Mouse (Mus musculus) brain, embryonic 14.5 days (tissue): ENCODE measurements around the gene Cnot4.

Source experiments
- CTCF ChIP-seq: fragments of 200-500 bp; IDR thresholded peaks from 2 replicates; pipeline ENCODE4 v1.5.1; 2012; ENCODE audit warnings: inconsistent platforms, mild to moderate bottlenecking, moderate library complexity, borderline replicate concordance; ENCODE audit not compliant: insufficient read depth, insufficient read length; ENCODE audit errors: extremely low read depth
- POLR2A ChIP-seq: fragments of 200-500 bp; IDR thresholded peaks from 2 replicates; pipeline ENCODE4 v1.6.1; 2012; ENCODE audit warnings: mild to moderate bottlenecking, inconsistent platforms, borderline replicate concordance; ENCODE audit not compliant: poor library complexity, insufficient read depth, insufficient read length, severe bottlenecking; ENCODE audit errors: extremely low read depth

DNA sequence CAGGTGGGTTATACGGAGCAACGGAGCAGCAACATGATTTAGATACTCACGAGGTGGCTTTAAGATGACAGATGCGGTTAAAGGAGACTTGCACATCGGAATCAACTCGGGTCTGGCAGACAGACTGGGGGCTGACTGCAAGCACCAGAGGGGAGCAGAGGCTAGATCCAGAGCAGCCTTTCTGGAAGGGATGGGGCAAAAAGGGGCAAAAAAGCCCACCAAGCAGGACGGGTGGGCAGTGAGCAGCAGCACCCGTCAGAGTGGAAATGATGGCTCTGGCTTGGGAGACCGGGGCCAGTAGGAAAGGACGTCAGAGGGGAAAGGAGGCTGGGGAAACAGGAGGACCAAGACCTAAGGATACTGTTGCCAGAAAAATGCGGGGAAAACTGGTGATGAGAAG, 718 bp downstream of the Cnot4 start:
- no peak for TF ChIP-seq CTCF
- TF ChIP-seq POLR2A = no peak
